Mouse (Mus musculus) layer of hippocampus, adult 11-12 months (tissue): ENCODE results near the gene Etv4.
A peak's percentile ranks its signal among the peaks of the same experiment; 100 is the strongest.

Source experiments
- DNase-seq: peaks from one replicate; pipeline ENCODE4 v3.0.0; 2022; ENCODE audit warnings: low spot score

Gene Etv4

DNA sequence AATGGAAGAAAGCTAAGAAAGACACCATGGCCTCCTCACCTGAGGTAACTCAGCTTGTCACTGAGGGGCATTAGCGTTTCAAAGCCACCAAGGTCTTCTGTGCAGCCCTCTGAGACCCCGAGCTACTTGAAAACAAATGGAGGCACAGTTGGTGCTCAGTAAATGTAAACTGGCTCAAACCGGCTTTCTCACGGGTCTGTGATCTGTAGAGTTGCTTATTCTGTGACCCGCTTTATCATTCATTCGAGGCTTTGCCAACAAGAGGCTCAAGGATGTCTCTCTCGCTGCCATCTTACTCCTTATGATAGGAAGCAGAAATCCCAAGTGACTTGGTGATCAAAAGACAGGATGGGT is 658 bp upstream of the Etv4 start:
- DNase-seq = no peak

DNA sequence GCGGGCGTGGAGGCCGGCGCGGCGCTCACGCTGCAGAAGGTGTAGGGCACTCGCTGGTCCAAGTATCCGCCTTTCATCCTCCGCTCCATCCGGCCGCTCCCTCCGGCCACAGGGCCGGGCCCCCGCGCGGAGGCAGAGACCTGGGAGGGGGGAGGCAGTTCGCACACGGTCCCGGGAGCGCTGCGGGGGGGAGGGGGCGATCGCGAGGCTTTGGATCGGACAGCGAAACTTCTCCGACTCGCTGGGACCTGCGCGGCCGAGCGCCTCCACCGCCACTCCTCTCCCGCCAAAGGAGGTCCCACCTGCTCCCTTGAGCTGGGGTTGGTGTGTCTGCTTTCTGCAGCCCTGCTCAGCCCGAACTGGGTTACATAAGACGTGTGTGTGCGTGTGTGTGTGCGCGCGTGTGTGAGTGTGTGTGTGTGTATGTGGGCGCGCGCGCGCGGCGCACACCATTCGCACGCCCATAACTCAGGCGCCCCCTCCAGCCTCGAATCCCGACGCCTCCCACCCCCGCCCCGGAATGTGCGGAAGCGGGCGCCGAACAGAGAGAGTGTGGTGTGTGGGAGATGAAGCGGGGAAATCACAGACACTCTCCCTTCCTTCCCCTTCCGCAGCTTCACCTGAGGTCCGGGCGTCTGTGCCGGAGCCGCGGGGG is 556 bp downstream of the Etv4 start:
- DNase-seq = peak; percentile 27

DNA sequence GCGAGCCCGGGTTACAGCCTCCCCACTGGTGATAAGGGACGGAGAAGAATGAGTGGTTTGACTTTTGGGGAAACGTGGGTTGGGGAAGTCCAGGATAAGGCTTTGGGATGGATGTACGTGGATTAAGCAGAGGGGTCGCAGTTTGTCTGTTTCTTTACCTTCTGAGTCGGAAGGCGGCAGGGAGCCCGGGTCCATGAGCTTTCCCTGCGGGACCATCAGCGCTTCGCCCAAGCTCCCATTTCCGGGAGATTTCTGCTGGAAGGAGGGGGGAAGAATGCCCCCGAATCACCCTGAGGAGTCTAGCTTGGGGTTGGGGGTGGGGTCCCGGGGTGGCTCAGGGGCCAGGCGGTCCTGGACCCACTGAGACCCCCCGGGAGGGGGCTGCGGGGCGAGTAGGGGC is 1.1 kb downstream of the Etv4 start:
- DNase-seq = no peak

DNA sequence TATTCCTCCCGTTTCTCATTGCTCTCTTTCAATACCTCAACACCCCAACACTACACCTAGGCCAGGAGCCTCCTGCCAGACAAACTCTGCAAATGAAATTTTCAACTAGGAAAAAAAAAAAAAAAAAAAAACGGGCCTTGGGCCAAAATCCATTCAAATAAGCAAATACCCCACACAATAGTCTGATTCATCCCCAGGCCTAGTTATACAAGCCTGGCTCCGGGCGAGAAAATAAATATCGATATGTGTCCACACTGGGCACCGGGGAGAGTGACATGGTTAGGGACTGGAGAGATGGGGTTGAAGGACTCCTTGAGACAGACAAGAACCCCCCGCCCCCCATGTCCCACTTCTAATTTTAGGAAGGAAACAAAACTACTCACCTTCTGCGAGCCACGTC is 1.6 kb downstream of the Etv4 start:
- DNase-seq = no peak

DNA sequence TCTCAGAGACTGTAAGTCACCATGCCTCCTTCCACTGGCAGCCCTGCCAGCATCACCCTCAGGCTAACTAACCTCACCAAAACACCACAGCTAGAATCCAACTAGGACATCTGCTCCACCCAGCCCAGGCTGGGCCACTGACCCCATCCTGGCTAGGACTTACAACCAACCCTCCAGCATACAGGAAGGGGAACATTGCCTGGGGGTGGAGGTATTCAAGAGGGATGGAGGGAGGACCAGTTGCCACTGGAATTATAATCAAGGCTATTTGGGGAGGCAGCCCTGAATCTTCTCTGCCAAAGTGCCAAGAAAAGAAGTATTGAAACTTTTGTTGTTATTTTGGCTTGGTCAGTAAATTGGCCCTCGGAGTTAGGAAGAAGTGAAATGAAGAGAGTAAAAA is 2.0 kb downstream of the Etv4 start:
- DNase-seq = no peak

DNA sequence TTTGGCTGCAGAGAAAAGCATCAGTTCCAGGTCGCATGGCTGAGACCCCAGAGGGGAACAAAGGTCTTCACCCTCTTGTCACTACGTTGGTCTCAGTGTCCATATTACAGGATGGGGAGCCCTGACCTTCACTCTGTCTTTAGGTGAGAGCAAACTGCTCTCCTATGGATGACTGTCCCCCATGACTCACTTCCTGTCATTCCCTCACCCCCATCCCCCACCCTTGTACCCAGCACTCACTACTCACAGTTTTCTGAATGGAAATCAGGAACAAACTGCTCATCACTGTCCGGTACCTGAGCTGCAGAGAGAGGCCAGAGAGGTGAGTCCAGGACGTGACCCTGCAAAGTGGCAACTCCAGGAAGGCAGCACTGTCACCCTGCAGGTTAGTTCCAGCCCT is 8.3 kb downstream of the Etv4 start:
- no peak for DNase-seq

DNA sequence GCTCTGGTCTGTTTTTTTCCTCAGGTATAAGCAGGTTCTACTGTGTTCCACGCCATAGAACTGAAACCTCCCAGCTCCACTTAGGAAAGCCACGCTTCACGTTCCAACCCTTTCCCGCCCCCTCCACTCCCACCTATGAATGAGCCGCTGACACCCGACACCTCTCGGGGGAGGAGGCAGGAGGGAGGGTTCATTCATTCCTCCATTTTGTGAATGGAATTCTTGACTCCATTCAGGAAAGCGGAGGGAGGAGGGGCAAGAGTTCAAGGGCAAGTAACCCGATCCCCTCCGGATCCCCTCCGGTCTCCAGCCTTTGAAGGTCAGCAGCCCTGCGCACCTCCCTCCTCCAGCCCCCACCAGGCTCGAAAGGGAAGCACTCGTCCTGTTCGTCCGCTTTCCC is 12.7 kb downstream of the Etv4 start:
- no peak for DNase-seq

DNA sequence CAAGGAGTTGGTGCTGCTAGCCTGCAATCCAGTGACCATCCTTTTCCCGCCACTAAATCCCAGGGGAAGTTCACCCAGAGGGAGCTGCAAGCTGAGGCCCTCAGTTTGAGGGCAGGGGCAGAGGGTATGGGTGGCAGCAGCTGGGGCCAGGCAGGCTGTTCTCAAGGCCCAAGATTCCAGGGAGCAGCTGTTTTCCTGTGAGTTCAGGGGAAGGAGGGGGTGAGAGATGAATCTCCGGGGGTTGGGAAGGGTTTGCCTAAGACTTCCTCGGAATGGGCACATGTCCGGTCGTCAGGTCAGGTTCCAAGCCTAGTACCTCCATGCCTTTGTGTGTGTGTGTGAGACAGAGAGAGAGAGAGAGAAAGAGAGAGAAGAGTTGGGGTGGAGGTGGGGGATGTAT is 13.1 kb downstream of the Etv4 start:
- DNase-seq = no peak

DNA sequence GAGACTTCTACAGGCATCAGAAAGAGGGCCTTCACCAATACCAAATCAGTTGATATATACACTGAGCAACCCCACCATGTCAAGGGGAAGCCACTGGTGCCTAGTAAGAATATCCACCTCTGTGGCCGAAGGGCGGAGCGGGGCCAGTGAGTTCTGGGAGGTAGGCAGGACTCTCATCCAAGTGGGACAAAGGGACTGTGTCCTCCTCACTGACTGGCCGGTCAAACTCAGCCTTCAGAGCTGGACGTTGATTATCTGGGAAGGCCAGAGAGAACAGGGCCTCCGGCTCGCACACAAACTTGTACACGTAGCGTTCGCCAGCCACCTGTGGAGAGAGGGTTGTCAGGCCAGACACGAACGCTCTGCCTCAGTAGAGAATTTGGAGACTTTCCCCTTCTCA is 14.9 kb downstream of the Etv4 start:
- no peak for DNase-seq

DNA sequence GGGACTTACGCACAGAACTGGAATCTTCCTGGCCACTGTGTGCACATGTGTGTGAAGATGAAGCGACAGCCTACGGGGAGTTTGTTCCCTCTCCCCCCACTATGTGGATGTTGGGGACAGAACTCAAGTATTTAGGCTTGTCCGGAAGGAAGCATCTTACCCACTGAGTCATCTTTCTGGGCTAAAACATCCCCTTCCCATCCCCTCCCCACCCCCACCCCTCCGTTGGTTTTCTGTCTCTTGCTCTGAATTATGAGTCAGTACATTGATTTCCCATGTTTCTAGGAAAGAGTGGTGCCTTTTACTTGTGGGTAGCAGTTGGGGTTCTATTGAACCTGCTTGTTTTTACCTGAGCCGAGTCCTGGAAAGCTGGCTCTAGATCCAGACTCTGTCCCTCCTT is 16.4 kb downstream of the Etv4 start:
- DNase-seq = no peak

DNA sequence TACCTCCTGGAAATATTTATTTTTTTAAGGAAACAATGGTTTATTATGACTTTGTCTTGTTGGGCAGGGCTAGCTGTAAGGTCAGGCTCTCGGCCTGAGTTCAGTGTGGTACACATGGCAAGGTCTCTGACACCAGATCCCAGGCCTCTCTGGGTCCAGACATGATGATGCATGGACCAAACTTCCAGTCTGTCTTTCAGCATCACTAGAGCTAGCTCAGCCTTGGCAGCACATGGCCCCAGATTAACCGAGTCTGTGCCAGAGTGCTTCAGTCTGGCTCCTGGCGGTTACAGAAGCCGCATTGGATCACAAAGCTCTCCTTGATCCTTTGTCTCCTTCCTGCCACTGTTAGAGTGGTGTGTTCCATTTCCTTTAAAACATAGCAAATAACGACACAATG is 17.8 kb downstream of the Etv4 start:
- DNase-seq = no peak

DNA sequence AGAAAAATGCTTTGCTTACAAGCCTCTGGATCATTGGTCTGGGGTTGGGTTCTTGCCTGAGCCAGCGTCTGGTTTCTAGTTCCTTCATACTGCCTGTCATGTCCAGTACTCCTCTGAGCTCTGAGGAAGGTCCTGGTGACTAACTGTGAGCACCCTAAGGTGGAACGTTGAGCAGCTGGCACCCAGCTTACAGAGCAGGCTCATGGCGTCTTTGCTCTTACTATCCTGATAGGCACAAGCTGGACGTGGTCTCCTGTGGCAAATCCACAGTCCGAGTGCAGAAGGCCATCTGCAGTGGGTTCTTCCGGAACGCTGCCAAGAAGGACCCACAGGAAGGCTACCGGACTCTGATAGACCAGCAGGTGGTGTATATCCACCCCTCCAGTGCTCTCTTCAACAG is 20.6 kb downstream of the Etv4 start:
- no peak for DNase-seq

DNA sequence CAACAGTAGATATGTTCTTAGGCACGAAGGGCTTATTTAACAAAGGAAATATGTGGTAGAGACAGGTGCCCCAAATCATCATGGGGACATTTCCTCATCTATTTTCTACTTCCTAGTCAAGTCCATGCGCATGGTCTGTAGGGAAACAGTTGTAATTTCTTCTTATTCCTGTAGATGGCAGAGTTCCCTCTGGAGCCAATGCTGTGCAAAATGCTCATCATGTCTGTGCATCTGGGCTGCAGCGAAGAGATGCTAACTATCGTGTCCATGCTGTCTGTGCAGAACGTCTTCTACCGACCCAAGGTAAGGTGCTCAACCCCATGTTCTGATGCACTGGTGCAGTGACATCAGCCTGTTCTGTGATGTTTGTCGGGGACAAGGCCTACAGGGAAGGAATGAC is 21.4 kb downstream of the Etv4 start:
- peak; percentile 57 for DNase-seq

DNA sequence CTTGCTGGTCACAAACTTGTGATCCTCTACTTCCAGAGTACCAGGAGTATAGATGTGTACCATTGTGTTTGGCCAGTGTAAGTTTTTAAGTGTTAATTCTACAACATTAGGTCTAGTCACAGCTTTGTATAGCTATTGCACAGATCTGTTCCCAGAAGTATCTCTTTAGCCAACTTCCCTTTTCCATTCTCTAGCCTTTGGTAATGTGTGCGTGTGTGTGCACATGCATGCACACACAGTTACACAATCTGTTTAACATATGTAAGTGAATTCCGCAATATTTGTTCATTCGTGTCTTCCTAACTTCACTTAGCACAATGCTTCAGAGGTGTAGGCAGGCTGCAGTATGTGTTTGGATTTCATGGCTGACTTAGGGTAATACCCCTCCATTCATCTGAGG is 25.6 kb downstream of the Etv4 start:
- no peak for DNase-seq

DNA sequence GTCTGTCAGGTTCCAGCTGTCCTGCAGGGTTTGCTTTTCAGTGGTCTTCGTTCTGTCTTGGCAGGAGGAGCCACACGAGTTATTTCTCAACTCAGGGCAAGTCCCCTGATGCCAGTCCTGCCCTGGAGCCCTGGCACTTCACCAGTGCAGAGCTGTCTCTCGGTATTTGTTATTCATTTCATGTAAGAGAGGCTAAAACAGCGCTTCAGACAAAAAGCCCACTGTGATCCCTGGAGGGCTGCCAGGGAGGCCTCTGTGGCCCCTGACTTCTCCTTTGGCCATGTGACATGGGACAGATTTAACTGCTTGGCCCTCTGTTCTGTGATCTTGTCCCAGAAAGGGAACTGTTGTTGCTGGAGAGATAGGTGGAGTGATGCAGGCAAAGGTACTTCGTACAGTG is 26.7 kb downstream of the Etv4 start:
- DNase-seq = peak; percentile 75

DNA sequence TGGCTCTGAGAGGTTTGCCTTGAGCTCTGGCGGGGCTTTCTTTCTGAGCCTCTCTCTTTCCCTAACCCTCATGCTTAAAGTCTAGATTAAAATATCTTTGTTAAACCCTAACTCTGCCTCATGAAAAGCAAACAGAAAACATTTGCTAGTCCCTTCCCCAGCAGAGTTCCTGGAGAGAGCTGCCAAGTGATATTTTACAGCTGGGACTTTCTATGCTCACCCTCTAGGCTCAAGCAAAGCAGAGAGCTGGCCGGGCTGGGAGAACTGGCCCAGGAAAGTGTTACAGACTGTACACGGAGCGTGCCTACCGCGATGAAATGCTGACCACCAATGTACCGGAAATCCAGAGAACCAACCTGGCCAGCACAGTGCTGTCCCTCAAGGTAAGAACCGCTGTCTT is 27.8 kb downstream of the Etv4 start:
- no peak for DNase-seq

DNA sequence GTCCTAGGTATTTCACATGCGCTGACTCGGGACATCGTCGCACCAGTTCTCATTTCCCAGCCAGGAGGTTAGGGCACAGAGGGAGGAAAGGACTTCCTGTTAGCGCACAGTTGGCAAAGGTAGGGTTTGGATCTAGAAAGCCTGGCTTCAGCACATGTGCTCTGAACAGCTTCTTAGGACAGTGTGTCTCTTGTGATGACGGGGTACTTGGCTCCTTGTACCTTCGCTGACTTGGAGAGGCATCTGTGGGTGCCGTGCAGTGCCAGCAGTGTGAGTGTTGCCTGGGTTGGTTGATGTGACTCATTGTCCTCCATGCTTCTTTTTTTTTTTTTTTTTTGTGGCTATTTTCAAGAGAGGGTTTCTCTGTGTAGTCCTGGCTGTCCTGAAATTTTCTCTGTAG is 28.6 kb downstream of the Etv4 start:
- DNase-seq = peak; percentile 37

DNA sequence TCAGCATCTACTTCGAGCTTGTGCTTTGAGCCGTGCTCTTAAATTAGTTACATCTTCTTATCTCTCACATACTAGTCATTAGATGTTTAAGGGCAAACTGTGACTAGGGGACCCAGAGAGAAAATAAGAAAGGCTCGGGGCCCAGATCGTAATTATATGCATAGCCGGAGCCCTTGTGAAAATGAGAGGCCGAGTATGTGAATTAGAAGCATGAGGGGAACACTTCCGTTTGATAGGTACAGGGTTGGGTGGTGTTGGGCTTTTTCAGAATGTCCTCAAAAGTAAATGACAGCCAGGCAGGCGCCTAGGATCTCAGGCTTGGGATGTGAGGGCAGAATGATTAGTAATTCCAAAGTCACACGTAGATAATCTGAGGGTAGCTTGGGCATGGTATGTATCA is 51.6 kb downstream of the Etv4 start:
- no peak for DNase-seq

DNA sequence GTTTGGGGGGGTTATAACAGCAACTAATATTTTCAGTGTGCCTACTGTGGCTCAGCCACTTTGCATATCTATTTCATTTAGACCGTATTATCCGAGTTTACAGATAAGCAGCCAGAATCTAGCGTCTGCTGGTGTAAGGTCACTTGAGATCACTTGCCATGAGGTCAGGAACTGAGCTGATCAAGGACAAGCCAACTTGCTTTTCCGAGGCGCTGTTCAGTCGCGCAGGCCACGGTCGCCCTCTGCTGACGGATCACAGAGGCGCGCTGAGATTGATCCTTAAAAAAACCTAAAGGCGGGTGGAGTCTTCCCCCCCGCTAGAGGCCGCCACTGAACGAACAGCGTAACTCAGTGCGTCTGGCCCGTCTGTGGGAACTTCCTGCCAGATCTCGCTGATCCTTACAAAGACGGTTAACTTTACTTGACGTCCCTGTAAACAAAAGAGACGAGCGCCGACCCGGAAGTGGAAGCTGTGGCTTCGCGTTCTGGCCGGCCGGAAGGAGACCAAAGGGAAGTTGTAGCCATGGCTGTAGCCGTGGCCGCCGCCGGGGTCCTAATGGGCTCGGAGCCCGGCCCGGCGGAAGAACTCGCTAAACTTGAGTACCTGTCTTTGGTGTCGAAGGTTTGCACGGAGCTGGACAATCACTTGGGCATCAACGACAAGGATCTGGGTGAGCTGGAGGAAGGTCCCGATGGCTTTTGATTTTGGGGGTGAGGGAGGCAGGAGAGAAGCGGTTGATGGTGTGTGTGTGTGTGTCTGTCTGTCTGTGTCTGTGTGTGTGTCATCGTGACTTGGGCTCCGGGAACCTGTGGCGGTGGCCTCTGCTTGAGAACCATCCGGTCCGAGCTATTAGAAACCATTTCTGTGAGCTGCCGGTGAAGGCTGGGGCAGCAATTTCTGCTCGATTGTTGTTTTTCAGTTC is 52.4 kb downstream of the Etv4 start, which contains the start of gene Dhx8:
Gene Dhx8 (plus strand): TSS at position 402 of the 923 bp plus-strand sequence.
- peak; percentile 99 for DNase-seq

DNA sequence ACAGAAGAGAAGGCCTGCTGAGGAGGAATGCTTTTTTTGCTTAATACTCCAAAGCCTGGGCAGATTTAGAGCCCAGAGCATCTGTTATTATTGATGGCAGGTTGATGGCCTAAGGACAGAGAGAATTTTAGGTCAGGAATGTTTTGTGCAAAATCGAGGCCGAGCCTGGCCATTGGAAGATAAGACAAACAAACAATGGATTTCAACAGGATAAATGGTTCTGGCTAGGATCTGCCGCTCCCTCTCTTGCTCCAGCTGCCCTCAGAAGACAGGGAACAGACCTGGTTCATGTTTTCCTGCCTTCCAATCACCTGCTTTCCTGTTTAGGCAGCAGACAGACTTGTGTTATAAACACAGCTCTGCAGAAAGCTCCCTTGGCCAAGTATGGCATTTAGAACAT is 55.9 kb downstream of the Etv4 start:
- DNase-seq = no peak

DNA sequence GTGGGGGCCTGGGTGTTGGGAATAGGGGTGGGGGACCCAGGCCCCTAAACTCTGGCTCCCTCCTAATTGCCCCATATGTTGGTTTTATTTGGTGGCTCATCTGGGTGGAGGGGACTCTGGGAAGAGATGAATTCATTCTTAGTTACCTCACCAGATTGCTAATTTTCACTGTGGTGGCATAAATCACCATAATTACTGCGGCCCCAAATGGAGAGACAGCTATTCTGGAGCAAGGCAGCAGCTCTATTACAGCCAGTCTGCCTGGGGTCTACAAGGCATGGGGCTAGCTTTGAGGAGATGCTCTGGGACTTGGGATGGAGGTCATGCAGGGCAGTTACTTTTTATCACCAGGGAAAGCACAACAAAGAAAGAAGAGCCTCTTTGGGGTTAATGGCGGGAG is 58.4 kb downstream of the Etv4 start:
- DNase-seq = no peak

DNA sequence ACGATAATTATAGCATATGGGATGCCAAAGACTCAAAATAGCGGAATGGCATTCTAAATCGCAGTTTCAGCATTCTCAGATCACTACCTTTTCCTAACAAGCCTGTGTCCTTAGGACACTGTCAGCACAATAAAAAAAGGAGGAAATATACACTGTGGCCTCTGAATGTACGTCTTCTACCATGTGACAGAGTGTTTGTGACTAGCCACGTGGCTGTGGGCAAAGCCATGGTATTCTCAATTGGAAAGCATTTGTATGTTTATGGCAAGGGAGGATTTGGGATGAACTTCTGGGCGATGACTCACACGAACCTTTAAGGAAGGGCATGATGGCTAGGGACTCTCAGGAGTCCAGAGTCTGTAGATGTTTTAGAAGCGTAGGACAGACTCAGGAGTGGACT is 60.1 kb downstream of the Etv4 start:
- DNase-seq = no peak

DNA sequence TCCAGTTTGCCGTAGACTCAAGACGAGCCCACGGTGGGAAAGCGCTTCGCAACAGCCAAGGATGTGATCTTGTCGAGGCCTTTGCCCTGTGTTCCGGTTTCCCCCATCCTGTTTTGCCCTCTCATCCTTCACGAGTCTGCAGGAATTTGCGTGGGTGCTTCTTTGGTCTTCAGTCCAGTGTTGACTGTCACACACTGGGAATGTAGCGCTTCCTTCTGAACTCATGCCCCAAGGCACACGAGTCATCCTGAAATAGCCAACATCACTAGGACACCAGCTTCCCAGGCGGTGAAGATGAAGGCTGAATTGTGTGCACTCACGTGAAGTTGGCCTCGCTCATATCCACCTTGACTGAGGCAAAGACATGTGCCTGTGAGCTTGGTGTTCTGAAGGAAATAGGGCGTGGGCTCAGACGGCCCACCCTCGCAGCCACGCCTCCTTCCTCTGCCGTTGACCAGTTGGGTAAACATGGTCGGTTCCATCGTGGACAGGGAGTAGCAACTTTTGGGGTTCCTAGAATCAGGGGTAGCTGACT is 65.1 kb downstream of the Etv4 start:
- DNase-seq = no peak
